Mouse (Mus musculus) Muller cell, postnatal 12 days (primary cell): ENCODE data around the gene Gm49395.

Source experiments
- DNase-seq: peaks from one replicate; pipeline ENCODE4 v3.0.0-alpha.2; 2015; ENCODE audit errors: inconsistent ontology term

Gm49395 gene

DNA sequence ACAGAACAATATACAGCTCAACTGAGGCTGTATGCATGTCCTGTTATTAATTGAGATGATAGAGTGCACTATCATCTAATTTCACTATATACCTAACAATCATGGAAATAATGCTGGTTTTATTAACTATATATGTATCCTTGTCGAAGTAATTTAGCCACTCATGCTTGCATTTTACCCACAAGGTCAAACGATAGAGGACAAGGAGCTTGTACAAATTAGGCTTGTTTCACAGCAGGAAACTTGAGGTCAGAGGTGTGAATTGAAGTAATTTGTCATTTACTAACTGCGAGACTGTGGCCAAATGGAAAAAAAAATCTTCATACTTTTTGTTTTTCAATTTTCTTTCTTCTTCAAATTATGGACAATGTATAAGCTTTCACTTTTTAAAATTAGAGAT, 3.5 kb downstream of the Gm49395 start:
- DNase-seq, result no peak

DNA sequence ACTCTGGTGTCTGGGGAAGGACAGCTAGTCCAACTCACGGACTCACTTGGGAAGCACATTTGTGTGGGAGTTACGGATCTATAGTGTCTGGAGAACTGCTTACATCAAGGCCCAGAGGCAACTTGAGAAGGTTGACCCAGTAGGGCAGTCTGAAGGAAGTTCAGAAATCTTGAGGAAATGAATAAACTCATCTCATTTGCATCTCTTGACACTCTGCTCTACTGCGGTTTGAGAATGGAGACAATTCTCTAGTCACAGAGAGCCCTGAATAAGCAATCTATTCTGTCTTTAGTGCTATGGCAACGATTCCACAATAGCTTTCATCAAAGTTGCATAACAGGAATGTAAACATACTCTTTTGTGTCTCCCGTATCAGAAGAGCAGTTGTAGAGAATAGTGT, 4.8 kb downstream of the Gm49395 start:
- DNase-seq, result no peak

DNA sequence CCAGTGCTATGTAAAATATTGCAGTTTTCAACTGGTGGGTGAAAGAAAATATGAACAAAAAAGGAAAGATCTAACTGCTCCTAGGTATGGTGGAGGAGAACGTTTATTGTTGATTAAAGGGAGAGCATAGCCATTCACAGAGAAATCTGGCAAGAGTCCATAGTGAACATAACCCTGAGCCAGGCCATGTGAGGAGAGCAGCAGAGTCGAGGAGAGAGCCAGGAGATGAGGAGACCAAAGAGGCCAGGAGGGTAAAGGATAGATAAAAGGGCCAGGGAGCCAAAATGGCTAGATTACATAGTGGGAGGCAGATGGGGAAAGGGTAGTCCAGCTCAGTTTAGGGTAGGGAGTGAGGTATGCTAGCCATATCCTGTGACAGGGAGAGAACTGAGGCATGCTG, 5.5 kb downstream of the Gm49395 start:
- DNase-seq, result no peak

DNA sequence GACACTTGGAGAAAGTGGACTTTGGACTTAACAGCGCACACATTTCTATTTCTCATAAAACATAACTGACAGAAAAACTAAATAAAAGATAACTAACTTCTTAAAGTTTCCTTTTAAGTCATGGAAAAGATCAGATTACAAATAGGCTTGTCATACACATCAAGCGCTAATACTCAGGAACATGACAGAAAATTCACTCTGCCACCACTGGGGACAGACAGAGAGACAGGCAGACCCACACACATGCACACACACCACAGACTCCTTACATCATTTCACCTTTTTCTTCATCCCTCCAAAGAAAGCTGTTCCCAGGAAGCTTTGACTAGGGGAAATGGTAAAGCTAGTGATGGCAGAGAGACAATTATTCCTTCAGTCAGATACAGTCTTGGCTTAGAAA, 6.3 kb downstream of the Gm49395 start:
- DNase-seq, result no peak

DNA sequence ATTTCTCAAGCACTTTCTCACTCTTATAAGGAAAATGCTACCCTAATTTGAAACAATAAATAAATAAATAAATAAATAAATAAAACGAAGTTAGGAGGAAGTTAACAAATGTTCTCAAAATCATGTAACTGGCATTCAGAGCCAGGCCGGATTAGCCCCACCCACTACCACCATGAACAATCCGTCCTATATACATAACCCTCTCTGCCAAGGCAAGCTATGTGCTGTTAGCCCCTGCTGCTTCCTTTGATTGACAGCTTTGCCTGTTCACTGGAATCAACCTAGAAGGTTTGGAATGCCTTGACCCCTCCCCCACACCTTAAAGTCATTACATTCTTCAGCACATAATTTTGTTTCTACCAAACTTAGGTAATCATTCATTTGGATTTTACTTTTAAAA, 10.2 kb downstream of the Gm49395 start:
- no peak for DNase-seq

DNA sequence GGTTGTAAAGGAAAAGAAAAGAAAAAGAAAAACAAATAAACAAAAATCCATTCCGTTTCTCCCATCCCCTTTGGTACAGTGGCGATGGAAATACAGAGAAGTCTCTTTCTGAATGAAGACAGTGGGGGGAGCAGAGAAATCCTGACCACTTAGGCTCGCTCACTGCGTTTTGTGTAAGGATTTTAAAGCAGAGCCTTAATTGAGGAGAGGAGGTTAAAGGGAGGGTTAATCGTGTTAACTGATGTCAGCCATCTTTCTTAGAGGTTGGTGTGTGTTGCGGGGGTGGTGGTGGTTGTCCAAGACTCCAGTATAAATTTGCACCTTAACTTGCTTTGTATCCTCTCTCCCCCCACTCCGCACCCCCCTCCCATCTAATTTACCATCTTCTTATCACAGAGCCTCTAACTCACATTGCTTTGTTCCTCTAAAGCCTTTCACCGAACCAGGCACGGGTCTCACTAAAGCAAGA, 10.7 kb downstream of the Gm49395 start:
- DNase-seq, result no peak

DNA sequence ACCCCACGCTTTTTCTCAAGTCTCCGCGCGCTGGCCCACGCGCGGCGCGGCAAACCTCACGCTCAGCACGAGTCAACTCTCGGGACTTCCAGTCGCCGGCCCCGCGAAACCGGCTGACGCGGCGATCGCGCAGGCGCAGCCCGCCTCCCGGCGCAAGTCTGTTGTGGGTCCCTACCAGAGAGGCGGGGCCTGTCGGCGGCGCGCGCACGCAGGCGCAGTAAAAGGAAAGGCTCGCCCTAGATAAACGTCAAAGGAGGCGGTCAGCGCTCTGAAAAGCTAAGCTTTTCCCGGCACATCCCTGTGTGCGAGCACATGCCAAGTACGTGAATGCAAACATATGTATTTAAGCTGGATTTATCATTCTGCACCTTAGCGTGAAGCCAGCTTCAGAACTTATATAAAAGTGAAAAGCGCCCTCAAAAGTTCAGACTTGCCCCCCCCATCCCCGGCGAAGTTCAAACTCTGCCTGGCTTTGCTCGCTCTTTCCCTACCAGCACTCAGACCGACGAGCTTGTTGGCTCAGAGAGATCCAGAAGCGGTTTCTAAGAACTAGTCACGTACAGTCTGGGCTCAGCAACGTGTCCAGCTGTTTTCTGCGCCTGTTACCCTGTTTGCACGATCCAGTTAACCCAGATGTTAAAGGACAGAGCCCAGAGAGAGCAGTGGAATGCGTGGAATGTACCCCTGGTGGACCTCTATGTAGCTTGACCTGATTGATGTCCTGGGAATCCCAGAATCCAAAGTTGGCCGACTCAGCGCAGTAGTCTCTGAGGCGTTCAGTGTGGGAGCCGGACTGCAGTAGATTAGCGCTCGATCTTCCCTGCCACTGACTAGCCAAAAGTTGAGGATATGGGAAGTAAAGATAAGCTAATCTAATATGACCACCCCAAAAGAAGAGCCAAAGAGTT, 11.4 kb downstream of the Gm49395 start, which contains the start of gene Pelo:
Gene Pelo, minus strand, starts transcription at position 118 of the 908 bp plus-strand sequence.
- DNase-seq, result peak; percentile 95

DNA sequence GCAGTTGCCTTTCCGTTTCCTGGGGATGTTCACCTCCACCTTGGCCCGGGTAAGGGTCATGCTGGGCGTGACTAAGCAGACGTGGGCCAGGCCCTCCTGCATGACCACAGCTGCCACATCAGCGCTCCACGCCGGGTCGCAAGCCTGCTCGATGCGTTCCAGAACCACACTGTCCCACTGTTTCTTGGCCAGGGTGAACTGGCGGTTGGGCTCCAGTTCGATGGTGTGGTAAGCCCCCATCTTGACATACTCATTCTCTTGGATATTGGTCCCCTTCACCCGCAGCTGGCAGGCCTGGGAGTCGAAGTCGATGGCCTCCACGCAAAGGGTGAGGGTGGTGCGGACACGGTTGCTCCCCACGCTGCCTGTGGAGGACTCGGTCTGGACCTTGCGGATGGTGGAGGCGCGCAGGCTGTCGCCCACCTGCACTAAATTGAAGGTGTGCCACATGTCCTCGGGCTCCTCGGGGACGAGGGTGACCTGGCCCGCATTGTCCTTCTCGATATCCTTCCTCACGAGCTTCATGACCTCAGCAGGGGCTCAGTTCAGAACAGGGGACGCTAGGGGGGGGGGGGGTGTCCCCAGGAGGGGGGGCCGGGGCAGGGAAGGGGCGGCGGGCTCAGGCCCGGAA, 12.2 kb downstream of the Gm49395 start:
- peak; percentile 41 for DNase-seq

DNA sequence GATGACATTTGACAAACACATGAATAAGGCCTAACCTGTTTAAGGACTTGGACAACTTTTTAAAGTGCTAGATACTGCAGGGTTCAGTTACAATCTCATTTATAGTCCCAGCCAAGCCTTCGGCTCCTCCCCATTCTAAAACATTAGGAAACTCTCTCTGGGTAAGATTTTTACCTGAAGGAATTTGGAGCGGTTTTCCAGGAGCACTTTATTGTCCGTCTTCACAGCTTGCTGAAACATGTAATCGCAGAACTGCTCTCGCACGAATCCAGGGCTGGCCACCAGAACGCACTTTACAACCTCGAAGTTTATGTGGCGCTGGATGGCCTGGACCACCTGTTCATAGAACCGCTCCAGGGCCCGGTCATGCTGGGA, 12.7 kb downstream of the Gm49395 start:
- no peak for DNase-seq

DNA sequence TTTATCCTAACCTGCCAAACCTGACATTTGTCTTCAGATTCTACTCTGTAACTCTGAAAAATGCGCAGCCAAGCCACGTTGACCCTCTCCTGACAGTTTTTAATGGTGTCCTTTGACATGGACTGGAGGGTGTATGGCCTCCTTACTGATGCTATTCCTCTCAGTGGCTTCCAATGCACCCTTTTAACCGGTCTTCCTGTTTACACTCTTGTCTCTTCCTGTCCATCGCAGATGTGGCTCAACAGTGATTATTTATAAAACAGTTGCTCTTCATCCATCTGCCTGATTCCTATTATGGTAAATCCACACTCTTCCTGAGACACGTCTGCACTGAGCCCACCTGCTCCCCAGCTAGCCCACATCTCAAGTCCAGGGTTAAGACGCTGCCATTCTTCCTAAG, 15.7 kb downstream of the Gm49395 start:
- no peak for DNase-seq

DNA sequence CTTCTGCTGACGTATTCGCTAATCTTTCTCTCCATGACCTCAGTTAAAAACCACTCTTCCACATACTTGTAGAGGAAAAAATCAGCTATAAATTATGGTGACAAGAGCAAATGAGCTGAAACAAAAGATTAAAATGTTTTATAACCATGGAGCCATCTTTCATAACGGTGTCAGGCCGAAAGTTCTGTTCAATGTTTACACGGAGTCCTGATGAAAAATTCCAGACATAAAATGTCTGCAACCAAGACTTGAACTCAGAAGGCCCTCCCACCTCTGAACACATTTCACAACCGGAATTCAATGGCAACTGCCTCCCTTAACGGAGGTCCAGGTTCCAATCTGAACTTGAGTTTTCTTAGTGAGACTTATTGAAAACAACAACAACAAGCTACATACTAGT, 19.4 kb downstream of the Gm49395 start:
- DNase-seq, result no peak

DNA sequence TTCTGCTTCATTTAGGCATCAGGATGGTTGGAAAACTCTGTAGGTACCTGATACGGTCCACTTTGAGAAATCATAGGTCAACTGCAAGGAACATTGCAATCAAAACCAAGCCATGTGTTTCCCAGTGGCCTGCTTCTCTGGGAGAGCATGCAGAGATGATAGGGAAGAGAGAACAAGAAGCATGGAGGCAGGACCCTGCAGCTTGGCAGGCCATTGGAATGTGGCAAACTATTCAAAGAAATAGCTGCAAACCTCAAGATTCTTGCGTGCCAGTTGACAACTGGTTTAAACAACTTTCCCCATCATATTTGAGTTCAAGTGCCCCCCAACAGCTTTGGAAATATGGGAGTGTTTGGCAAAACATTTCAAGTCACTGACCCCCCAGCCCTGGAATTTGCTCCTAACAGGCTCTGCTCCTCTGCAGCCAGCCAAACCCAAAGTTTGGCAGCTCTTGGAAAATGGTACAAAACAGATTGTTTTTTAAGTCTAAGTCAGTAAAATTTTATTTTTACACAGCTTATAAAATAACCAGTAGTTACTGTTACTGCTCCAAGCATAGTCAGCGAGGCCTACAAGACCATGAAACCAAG, 21.6 kb downstream of the Gm49395 start:
- peak; percentile 73 for DNase-seq

DNA sequence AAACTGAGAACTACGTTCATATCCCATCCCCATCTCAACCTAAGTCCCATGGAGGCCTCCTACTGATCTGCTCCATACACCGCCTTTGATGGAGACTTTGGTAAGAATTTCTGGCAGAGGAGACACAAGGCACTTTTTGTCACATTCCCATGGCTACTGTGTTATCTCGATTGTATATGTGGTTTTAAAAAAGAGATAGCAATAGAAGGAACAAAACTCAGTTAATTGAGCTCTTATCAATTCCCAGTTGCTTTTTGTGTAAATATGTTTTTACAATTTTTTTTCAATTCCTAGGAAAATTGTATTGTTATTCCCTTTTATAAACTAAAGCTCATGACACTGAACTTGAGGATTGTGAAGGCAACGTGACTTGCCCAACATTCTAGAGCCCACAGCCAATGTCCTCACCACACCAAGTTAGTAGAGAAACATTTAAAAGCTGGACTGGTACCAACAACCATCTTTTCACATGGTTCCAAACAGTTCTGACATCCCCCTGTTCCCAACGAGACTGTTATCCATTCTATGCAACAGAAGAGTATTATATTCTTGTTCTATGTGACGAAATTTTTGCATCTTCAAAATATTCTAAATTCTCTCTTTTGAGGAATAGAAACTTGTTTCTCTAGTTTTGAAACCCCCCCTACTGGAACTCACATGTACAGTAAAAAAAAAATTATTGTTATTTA, 22.6 kb downstream of the Gm49395 start:
- DNase-seq, result peak; percentile 43

DNA sequence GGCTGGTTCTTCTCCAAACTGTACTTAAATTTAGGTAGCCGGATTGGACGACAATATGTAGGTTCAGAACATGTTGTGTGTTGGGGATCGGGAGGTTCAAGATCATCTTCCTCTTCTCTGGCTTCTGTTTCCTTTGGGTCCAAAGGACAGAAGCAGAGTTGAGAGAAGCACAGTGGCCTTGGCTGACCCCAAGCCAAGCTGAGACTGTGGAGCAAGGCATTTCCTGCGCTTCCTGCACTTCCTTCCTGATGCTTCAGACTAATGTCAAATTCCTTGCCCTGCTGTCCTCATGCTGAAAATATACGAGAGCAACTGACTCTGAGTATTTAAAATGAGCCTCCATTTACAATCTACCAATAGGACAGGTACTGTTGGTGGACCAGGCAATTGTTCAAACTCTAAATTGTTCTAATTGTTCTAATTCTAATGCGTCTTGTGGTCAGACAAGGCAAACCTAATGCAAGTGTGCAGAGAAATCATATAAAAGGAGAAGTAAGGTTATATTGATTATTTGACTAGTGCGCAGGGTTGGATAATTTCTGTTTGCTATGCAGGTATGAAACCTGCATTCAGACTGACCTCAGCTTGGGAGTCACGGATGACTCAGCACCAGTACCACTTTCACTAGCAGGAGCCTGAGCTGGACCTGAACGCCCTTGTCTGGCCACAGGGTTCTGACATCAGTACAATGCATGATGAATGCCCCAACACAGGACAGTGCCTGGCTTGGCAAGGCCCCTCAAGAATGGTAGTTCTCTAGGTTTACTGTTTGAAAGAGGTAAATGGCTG, 24.2 kb downstream of the Gm49395 start:
- DNase-seq, result no peak

DNA sequence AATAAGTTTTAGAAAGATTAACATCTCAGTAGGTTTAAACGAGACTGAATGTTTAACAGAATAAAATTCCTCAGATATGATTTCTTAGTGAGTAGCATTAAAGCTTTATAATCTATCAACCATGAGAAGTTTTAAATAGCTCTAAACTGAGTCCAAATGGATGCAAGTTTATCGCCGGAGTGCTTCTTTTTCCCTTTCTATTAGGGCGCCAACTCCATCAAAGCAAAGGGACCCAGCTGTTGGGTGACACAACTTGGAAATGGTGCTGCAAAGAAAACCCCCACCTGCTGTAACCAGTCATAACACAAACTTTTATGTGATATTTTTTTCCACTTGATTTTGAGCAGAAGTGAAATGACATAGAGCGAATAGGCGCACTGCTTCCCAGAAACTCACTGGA, 29.3 kb downstream of the Gm49395 start:
- DNase-seq, result no peak

DNA sequence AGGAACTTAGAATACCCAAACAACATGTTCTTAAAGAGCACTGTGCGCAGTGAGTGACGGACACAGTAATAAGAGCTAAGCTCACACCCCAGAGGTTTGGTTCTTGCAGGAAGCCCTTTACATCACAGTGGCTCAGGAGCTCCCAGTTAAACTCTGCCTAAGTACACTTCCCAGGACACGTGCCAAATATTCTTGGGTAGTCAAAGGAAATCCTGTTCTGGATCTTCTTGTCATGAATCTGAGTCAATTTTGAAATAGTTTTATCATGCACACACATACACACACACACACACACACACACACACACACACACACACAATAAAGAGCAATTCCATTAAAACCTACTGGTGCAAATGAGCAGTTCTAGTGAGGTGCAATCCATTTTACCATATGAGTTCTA, 30.3 kb downstream of the Gm49395 start:
- DNase-seq, result no peak

DNA sequence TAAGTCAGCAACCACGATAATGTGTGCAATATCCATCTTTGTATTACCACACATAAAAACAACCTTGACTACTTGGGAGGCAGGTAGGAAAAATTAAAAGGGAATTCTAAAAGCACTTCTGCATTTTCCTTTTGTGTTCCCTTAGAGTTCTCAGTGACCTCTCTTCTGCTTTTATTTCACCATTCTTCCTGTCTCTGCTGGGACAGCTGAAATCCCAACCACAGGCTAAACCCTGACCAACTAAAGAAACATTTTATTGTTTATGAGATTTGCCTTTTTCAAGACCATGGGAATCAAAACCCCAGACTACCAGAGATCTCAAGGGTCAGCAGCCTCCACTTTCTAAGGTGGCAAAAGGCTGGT, 33.8 kb downstream of the Gm49395 start:
- DNase-seq, result no peak

DNA sequence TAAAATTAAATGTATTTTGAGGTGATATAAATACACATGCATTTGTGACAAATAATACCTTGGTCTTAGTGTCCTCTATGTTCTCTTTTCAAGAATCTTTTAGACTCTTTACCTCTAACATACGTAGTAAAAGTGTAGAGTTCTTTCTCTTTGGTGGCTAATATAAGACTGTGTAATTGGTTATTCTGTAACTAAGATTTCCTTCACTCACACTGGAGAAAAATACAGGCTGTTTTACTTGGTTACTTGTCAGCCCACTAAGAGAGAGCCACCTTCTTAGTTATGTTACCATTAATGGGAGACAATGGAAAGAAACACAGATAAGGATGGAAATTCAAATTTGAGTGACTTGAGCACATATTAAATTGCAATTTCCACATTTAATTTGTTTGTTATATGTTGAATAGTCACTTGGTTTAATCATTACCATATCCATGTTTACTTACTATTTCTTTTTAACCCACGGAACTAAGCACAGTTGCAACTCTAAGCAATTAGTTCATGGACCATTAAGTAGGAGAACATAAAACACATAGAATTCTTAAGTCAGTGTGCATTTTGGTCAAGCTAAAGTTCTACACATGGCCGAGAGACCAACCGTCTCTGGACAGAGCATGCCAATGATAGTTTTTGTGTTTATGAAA, 34.3 kb downstream of the Gm49395 start:
- no peak for DNase-seq

DNA sequence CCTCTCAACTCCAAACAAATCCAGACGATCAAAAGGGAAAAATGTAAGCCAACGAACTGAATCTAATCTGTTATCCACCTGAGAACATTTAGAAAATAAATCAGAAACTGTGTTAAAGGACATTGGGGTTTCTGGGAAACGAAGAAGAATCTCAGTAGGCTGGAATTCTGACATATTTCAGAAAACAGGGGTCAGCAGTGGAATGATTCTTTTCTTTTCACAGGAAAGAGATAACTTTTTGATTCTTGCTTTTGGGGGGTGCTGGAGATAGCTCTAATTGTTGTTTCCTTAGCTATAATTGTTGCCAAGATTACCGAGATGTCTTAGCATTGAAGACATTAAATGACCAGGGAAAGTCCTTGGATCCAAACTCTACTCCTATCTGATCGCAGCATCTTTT, 44.2 kb downstream of the Gm49395 start:
- DNase-seq, result no peak

DNA sequence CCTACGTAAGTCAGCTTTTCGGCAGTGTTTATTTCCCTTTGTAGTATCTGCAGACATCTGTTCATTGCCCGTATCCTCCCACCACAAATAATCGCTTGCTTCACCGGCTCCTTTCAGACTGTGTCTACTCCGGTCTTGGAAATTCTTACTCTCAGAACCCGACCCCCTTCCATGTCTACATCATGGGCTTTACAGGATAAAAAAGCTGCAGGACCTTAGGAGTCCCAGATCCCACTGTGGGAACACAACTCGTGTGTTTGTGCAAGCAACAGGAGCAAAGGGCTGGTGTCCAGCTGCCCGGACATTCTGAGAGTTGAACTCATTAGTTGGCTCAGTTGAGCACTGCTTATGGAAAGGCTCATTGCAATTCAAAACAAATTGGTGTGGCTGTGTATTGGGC, 46.9 kb downstream of the Gm49395 start:
- peak; percentile 73 for DNase-seq

DNA sequence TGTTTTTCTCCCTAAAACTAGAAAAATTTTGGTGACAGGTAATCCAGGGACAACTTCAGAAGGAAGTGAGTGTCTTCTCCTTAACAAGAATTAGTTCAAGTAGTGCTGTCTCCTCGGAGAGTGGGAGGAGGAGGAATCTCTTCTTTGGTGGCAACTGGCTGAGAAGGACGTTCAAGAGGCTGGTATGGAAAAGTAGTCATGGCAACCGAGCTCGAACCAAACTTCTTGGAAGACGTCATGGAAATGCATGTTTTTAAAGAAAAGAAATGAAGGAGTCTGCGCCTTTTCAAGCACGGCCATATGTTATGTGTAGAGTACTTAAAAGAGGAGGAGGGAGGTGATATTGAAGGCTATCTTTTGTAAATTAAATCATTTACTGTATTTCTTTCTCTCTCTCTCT, 49.2 kb downstream of the Gm49395 start:
- no peak for DNase-seq
